Mouse (Mus musculus) limb, embryonic 14.5 days (tissue): Measurements from ENCODE around the gene Zswim8. TPM values are rescaled to one million over a fixed set of nuclear protein-coding genes. Genes with fewer than 3 reads are reported as not detected.
"Not testable (repeated sequence)": the region's sequence is repeated elsewhere in the genome, so short reads cannot be mapped to it uniquely, and the experiment has no call there.

Experiments
- ATAC-seq: fragments of 200-750 bp; cut with Nextera tagmentation; 2 replicates; pipeline ENCODE4 v1.8.0; 2017; ENCODE audit warnings: low read depth, moderate number of reproducible peaks, moderate TSS enrichment; ENCODE audit not compliant: low FRiP score
- DNase-seq: peaks from one replicate; pipeline ENCODE4 v3.0.0-alpha.2; 2015; ENCODE audit warnings: low spot score
- H3K27ac ChIP-seq: fragments of 300-500 bp; sonication (generic); replicated peaks from 2 replicates; pipeline ENCODE4 v1.5.1; 2014; ENCODE audit warnings: low read depth, mild to moderate bottlenecking, low read length, moderate library complexity, mixed read lengths
- H3K27me3 ChIP-seq: fragments of 300-500 bp; sonication (generic); 2 replicates; pipeline ENCODE4 v1.6.1; 2014; ENCODE audit warnings: low read length, mixed read lengths; ENCODE audit not compliant: control insufficient read depth, insufficient read depth
- H3K36me3 ChIP-seq: fragments of 300-500 bp; sonication (generic); 2 replicates; pipeline ENCODE4 v1.6.1; 2014; ENCODE audit warnings: mild to moderate bottlenecking, low read length, moderate library complexity, mixed read lengths; ENCODE audit not compliant: control insufficient read depth, insufficient read depth
- H3K4me1 ChIP-seq: fragments of 300-500 bp; sonication (generic); 2 replicates; pipeline ENCODE4 v1.6.1; 2014; ENCODE audit warnings: antibody characterized with exemption, low read length, mixed read lengths; ENCODE audit not compliant: control insufficient read depth, insufficient read depth
- H3K4me2 ChIP-seq: fragments of 300-500 bp; sonication (generic); replicated peaks from 2 replicates; pipeline ENCODE4 v1.6.1; 2014; ENCODE audit warnings: low read depth, mild to moderate bottlenecking, low read length, moderate library complexity; ENCODE audit not compliant: severe bottlenecking
- H3K4me3 ChIP-seq: fragments of 300-500 bp; sonication (generic); replicated peaks from 2 replicates; pipeline ENCODE4 v1.5.1; 2014; ENCODE audit warnings: low read length
- H3K9ac ChIP-seq: fragments of 300-500 bp; sonication (generic); 2 replicates; pipeline ENCODE4 v1.6.1; 2014; ENCODE audit warnings: mild to moderate bottlenecking, low read depth, low read length, moderate library complexity; ENCODE audit not compliant: severe bottlenecking
- H3K9me3 ChIP-seq: fragments of 300-500 bp; sonication (generic); 2 replicates; pipeline ENCODE4 v1.6.1; 2016; ENCODE audit warnings: low read length; ENCODE audit not compliant: control insufficient read depth
- POLR2A ChIP-seq: fragments of 200-500 bp; IDR thresholded peaks from 2 replicates; pipeline ENCODE4 v1.8.0; 2012; ENCODE audit warnings: inconsistent platforms, mild to moderate bottlenecking, moderate library complexity, borderline replicate concordance; ENCODE audit not compliant: insufficient read depth, insufficient read length; ENCODE audit errors: extremely low read depth
- WGBS: fragments of 180-500 bp; shearing (Covaris S2); extraction: QIAGEN DNeasy Blood & Tissue Kit; methylation state at CpG from one replicate; pipeline ENCODE4 v1.1.7; 2014; 5-methylcytosine and 5-hydroxymethylcytosine counted together
- polyA plus RNA-seq, 2 experiments: library from polyadenylated mRNA; depleted of rRNA in 1 of 2; stranded (reverse) in 1 of 2; unstranded in 1 of 2; fragments of >200 nt; fragmentation: Nextera tagmentation in 1 of 2; extraction: Ambion mirVana in 1 of 2; gene quantifications; 2 replicates each; pipeline versions ENCODE4 v1.2.1 to v1.2.3; 2012 to 2014

Gene Zswim8
- polyA plus RNA-seq, 2 experiments, result 38.9 to 195 TPM

GRCm38 (mm10) chr14:20700362-20700761, 7.0 kb upstream of the Zswim8 start:
- DNase-seq, result no peak
- WGBS, result 79% methylated on average over 3 of the region's 3 CpGs
- Histone ChIP-seq H3K27ac (no peak overlapping the region), H3K4me3 (no peak overlapping the region), H3K9me3 (no peaks in the 10 kb centered on the region), H3K4me2 (no peak overlapping the region), H3K9ac (no peak overlapping the region), H3K27me3 (no peaks in the 10 kb centered on the region), H3K4me1 (peaks cover 37% of the 10 kb centered on the region), H3K36me3 (peaks cover 22% of the 10 kb centered on the region)
- no peak for TF ChIP-seq POLR2A
- ATAC-seq, result no peak

DNA sequence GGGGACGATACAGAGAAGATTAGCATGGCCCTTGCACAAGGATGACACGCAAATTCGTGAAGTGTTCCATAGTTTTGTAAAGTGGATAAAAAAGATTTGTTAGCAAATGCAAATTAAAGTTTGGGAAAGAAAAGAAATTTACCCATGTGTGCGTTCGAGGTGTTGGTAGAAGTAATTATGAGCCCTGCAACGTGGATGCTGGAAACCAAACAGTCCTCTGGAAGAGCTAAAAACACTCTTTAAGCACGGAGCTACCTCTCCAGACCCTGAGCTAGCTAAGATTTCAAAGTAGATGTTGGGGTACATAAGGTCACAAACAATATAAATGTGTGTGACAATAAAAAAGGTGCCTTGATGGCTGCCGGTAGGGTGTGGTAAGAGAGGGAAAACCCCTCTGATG, 5.8 kb upstream of the Zswim8 start:
- H3K4me1 ChIP-seq, result peaks cover 29% of the 10 kb centered on the region

GRCm38 (mm10) chr14:20702096-20702740, 5.1 kb upstream of the Zswim8 start:
- DNase-seq (no peak), ATAC-seq (peak; percentile 25)
- TF ChIP-seq POLR2A, result no peak
- peaks cover 25% of the 10 kb centered on the region for H3K36me3 ChIP-seq
- H3K9me3 ChIP-seq, result no peaks in the 10 kb centered on the region
- WGBS, result 10% methylated on average over 15 of the region's 15 CpGs
- peak overlapping the region; percentile 53 for H3K4me2 ChIP-seq
- H3K27ac ChIP-seq, result peak overlapping the region; percentile 86
- peak overlapping the region; percentile 62 for H3K4me3 ChIP-seq
- peak overlapping the region; percentile 71 for H3K9ac ChIP-seq
- H3K4me1 ChIP-seq, result peaks cover 24% of the 10 kb centered on the region
- H3K27me3 ChIP-seq, result no peaks in the 10 kb centered on the region

More for the DNA sequence above, 5.8 kb upstream of the Zswim8 start:
- TF ChIP-seq POLR2A, result no peak
- DNase-seq, result no peak
- H3K27me3 ChIP-seq, result no peaks in the 10 kb centered on the region
- no peaks in the 10 kb centered on the region for H3K9me3 ChIP-seq
- no peak overlapping the region for H3K27ac ChIP-seq
- H3K9ac ChIP-seq, result peak overlapping the region; percentile 1; the same call in 1 of the 2 replicates
- peaks cover 25% of the 10 kb centered on the region for H3K36me3 ChIP-seq
- ATAC-seq, result no peak
- 74% methylated on average over 8 of the region's 8 CpGs for WGBS
- H3K4me3 ChIP-seq, result peak overlapping the region; percentile 62
- H3K4me2 ChIP-seq, result peak overlapping the region; percentile 53

GRCm38 (mm10) chr14:20702741-20703381, 4.5 kb upstream of the Zswim8 start, which contains the start of gene Chchd1:
Chchd1 (plus strand) TSS chr14:20703006.
- peaks cover 25% of the 10 kb centered on the region for H3K36me3 ChIP-seq
- no peaks in the 10 kb centered on the region for H3K9me3 ChIP-seq
- peak within 1 kb of the TSS; percentile 62 for H3K4me3 ChIP-seq
- WGBS, result under 1% methylated on average over 61 of the region's 61 CpGs
- H3K27ac ChIP-seq, result peak within 1 kb of the TSS; percentile 86
- peaks cover 19% of the 10 kb centered on the region for H3K4me1 ChIP-seq
- peak within 1 kb of the TSS; percentile 71 for H3K9ac ChIP-seq
- H3K27me3 ChIP-seq, result no peaks in the 10 kb centered on the region
- DNase-seq (peak; percentile 75), ATAC-seq (peak; percentile 73)
- no peak; the same call in 1 of the 2 replicates for TF ChIP-seq POLR2A
- peak within 1 kb of the TSS; percentile 53 for H3K4me2 ChIP-seq

DNA sequence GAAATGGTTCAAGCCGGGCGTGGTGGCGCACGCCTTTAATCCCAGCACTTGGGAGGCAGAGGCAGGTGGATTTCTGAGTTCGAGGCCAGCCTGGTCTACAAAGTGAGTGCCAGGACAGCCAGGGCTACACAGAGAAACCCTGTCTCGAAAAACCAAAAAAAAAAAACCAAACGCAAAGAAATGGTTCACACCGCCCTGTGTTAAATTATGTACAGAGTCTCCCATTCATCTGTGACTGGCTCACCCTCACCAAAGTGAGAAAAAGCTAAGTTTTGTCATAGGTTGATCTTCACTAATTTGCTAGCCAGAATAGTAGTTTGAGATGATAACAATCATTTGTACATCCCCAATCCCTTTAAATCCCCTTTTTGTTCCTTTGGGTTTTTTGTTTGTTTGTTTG, 3.9 kb upstream of the Zswim8 start:
- Histone ChIP-seq H3K4me1 (peaks cover 20% of the 10 kb centered on the region), H3K9ac (peak overlapping the region; percentile 71), H3K36me3 (peaks cover 20% of the 10 kb centered on the region), H3K4me2 (peak overlapping the region; percentile 53), H3K27ac (peak overlapping the region; percentile 86; the same call in 1 of the 2 replicates), H3K4me3 (peak overlapping the region; percentile 62)
- not testable (repeated sequence) for H3K27me3 ChIP-seq, DNase-seq, H3K9me3 ChIP-seq, ATAC-seq
- 6% methylated on average over 7 of the region's 8 CpGs for WGBS
